Mouse (Mus musculus): ENCODE measurements around the gene Ripor3. TPM values are rescaled to one million over a fixed set of nuclear protein-coding genes. Genes with fewer than 3 reads are reported as not detected.

Ripor3 gene
- polyA plus RNA-seq, 1 experiment from 2014 or later = 0.12 TPM

GRCm38 (mm10) chr2:167987640-167988039, 22.8 kb downstream of the Ripor3 start:
- no peaks in the 10 kb centered on the region for H3K9me3 ChIP-seq (ENCODE audit: control insufficient read depth, low read length)
- H3K27ac ChIP-seq (ENCODE audit: low read depth, low read length) = no peak overlapping the region
- no peak overlapping the region for H3K9ac ChIP-seq (ENCODE audit: low read length)
- no peak overlapping the region for H3K4me2 ChIP-seq (ENCODE audit: low read depth)
- H3K27me3 ChIP-seq (ENCODE audit: control insufficient read depth, insufficient read depth, low read length) = no peaks in the 10 kb centered on the region
- H3K36me3 ChIP-seq (ENCODE audit: control insufficient read depth, insufficient read depth, low read length) = no peaks in the 10 kb centered on the region
- no peak for ATAC-seq (ENCODE audit: insufficient read depth, low FRiP score, low TSS enrichment)
- no peak for DNase-seq (ENCODE audit: low spot score)
- 70% methylated on average over 12 of the region's 12 CpGs for WGBS
- no peaks in the 10 kb centered on the region for H3K4me1 ChIP-seq (ENCODE audit: control insufficient read depth, insufficient read depth, low read length)
- no peak overlapping the region for H3K4me3 ChIP-seq (ENCODE audit: low read depth, low read length)

GRCm38 (mm10) chr2:167986762-167987161, 23.7 kb downstream of the Ripor3 start:
- no peaks in the 10 kb centered on the region for H3K27me3 ChIP-seq (ENCODE audit: control insufficient read depth, insufficient read depth, low read length)
- H3K4me1 ChIP-seq (ENCODE audit: control insufficient read depth, insufficient read depth, low read length) = no peaks in the 10 kb centered on the region
- H3K27ac ChIP-seq (ENCODE audit: low read depth, low read length) = no peak overlapping the region
- H3K9ac ChIP-seq (ENCODE audit: low read length) = no peak overlapping the region
- H3K36me3 ChIP-seq (ENCODE audit: control insufficient read depth, insufficient read depth, low read length) = no peaks in the 10 kb centered on the region
- DNase-seq (ENCODE audit: low spot score) (peak; percentile 35), ATAC-seq (ENCODE audit: insufficient read depth, low FRiP score, low TSS enrichment) (no peak)
- WGBS = 34% methylated on average over 6 of the region's 7 CpGs
- H3K4me2 ChIP-seq (ENCODE audit: low read depth) = no peak overlapping the region
- no peaks in the 10 kb centered on the region for H3K9me3 ChIP-seq (ENCODE audit: control insufficient read depth, low read length)
- H3K4me3 ChIP-seq (ENCODE audit: low read depth, low read length) = no peak overlapping the region

- no peak overlapping the region for H3K27ac ChIP-seq (ENCODE audit: low read depth, low read length)
- no peaks in the 10 kb centered on the region for H3K27me3 ChIP-seq (ENCODE audit: control insufficient read depth, insufficient read depth, low read length)
- DNase-seq (ENCODE audit: low spot score) = no peak
- H3K36me3 ChIP-seq (ENCODE audit: control insufficient read depth, insufficient read depth, low read length) = no peaks in the 10 kb centered on the region
- 49% methylated on average over 3 of the region's 3 CpGs for WGBS
- no peak for ATAC-seq (ENCODE audit: insufficient read depth, low FRiP score, low TSS enrichment)
- no peaks in the 10 kb centered on the region for H3K9me3 ChIP-seq (ENCODE audit: control insufficient read depth, low read length)
- H3K4me2 ChIP-seq (ENCODE audit: low read depth) = no peak overlapping the region
- no peak overlapping the region for H3K4me3 ChIP-seq (ENCODE audit: low read depth, low read length)
- no peak overlapping the region for H3K9ac ChIP-seq (ENCODE audit: low read length)
- H3K4me1 ChIP-seq (ENCODE audit: control insufficient read depth, insufficient read depth, low read length) = no peaks in the 10 kb centered on the region
Measured at GRCm38 (mm10) chr2:167984946-167985345, 25.5 kb downstream of the Ripor3 start.

GRCm38 (mm10) chr2:167984371-167984770, 26.0 kb downstream of the Ripor3 start:
- no peak overlapping the region for H3K4me2 ChIP-seq (ENCODE audit: low read depth)
- no peaks in the 10 kb centered on the region for H3K27me3 ChIP-seq (ENCODE audit: control insufficient read depth, insufficient read depth, low read length)
- H3K4me3 ChIP-seq (ENCODE audit: low read depth, low read length) = no peak overlapping the region
- 85% methylated on average over 5 of the region's 5 CpGs for WGBS
- no peaks in the 10 kb centered on the region for H3K36me3 ChIP-seq (ENCODE audit: control insufficient read depth, insufficient read depth, low read length)
- H3K9ac ChIP-seq (ENCODE audit: low read length) = no peak overlapping the region
- no peak for DNase-seq (ENCODE audit: low spot score)
- ATAC-seq (ENCODE audit: insufficient read depth, low FRiP score, low TSS enrichment) = no peak
- no peaks in the 10 kb centered on the region for H3K9me3 ChIP-seq (ENCODE audit: control insufficient read depth, low read length)
- no peak overlapping the region for H3K27ac ChIP-seq (ENCODE audit: low read depth, low read length)
- H3K4me1 ChIP-seq (ENCODE audit: control insufficient read depth, insufficient read depth, low read length) = no peaks in the 10 kb centered on the region

- Histone ChIP-seq H3K4me1 (ENCODE audit: control insufficient read depth, insufficient read depth, low read length) (no peaks in the 10 kb centered on the region), H3K9me3 (ENCODE audit: control insufficient read depth, low read length) (no peaks in the 10 kb centered on the region), H3K27me3 (ENCODE audit: control insufficient read depth, insufficient read depth, low read length) (no peaks in the 10 kb centered on the region), H3K36me3 (ENCODE audit: control insufficient read depth, insufficient read depth, low read length) (no peaks in the 10 kb centered on the region; the same call in 1 of the 2 replicates), H3K4me2 (ENCODE audit: low read depth) (no peak overlapping the region), H3K9ac (ENCODE audit: low read length) (no peak overlapping the region), H3K4me3 (ENCODE audit: low read depth, low read length) (no peak overlapping the region), H3K27ac (ENCODE audit: low read depth, low read length) (no peak overlapping the region)
- 60% methylated on average over 9 of the region's 9 CpGs for WGBS
- DNase-seq (ENCODE audit: low spot score) (no peak), ATAC-seq (ENCODE audit: insufficient read depth, low FRiP score, low TSS enrichment) (no peak)
Measured at GRCm38 (mm10) chr2:167982646-167983045, 27.8 kb downstream of the Ripor3 start.

- Histone ChIP-seq H3K36me3 (ENCODE audit: control insufficient read depth, insufficient read depth, low read length) (peaks cover 6% of the 10 kb centered on the region), H3K4me3 (ENCODE audit: low read depth, low read length) (no peak overlapping the region), H3K27ac (ENCODE audit: low read depth, low read length) (no peak overlapping the region), H3K4me1 (ENCODE audit: control insufficient read depth, insufficient read depth, low read length) (no peaks in the 10 kb centered on the region), H3K9me3 (ENCODE audit: control insufficient read depth, low read length) (no peaks in the 10 kb centered on the region), H3K9ac (ENCODE audit: low read length) (no peak overlapping the region), H3K27me3 (ENCODE audit: control insufficient read depth, insufficient read depth, low read length) (no peaks in the 10 kb centered on the region), H3K4me2 (ENCODE audit: low read depth) (no peak overlapping the region)
- ATAC-seq (ENCODE audit: insufficient read depth, low FRiP score, low TSS enrichment) (no peak), DNase-seq (ENCODE audit: low spot score) (no peak)
- WGBS = 92% methylated on average over 10 of the region's 10 CpGs
Measured at GRCm38 (mm10) chr2:167980391-167980790, 30.0 kb downstream of the Ripor3 start.

GRCm38 (mm10) chr2:167978271-167978670, 32.1 kb downstream of the Ripor3 start:
- no peak overlapping the region for H3K4me2 ChIP-seq (ENCODE audit: low read depth)
- H3K9me3 ChIP-seq (ENCODE audit: control insufficient read depth, low read length) = no peaks in the 10 kb centered on the region
- H3K36me3 ChIP-seq (ENCODE audit: control insufficient read depth, insufficient read depth, low read length) = peaks cover 12% of the 10 kb centered on the region
- no peak overlapping the region for H3K27ac ChIP-seq (ENCODE audit: low read depth, low read length)
- H3K4me3 ChIP-seq (ENCODE audit: low read depth, low read length) = no peak overlapping the region
- H3K9ac ChIP-seq (ENCODE audit: low read length) = no peak overlapping the region
- ATAC-seq (ENCODE audit: insufficient read depth, low FRiP score, low TSS enrichment) (no peak), DNase-seq (ENCODE audit: low spot score) (no peak)
- H3K27me3 ChIP-seq (ENCODE audit: control insufficient read depth, insufficient read depth, low read length) = no peaks in the 10 kb centered on the region
- no peaks in the 10 kb centered on the region for H3K4me1 ChIP-seq (ENCODE audit: control insufficient read depth, insufficient read depth, low read length)
- WGBS = 96% methylated on average over 10 of the region's 10 CpGs

GRCm38 (mm10) chr2:167975746-167976145, 34.7 kb downstream of the Ripor3 start:
- H3K4me3 ChIP-seq (ENCODE audit: low read depth, low read length) = no peak overlapping the region
- DNase-seq (ENCODE audit: low spot score) = no peak
- no peak overlapping the region for H3K4me2 ChIP-seq (ENCODE audit: low read depth)
- H3K9ac ChIP-seq (ENCODE audit: low read length) = no peak overlapping the region
- peaks cover 18% of the 10 kb centered on the region for H3K36me3 ChIP-seq (ENCODE audit: control insufficient read depth, insufficient read depth, low read length)
- 85% methylated on average over 12 of the region's 12 CpGs for WGBS
- no peaks in the 10 kb centered on the region for H3K27me3 ChIP-seq (ENCODE audit: control insufficient read depth, insufficient read depth, low read length)
- no peak for ATAC-seq (ENCODE audit: insufficient read depth, low FRiP score, low TSS enrichment)
- H3K9me3 ChIP-seq (ENCODE audit: control insufficient read depth, low read length) = no peaks in the 10 kb centered on the region
- H3K4me1 ChIP-seq (ENCODE audit: control insufficient read depth, insufficient read depth, low read length) = no peaks in the 10 kb centered on the region
- no peak overlapping the region for H3K27ac ChIP-seq (ENCODE audit: low read depth, low read length)

- no peak overlapping the region for H3K27ac ChIP-seq (ENCODE audit: low read depth, low read length)
- no peak overlapping the region for H3K4me3 ChIP-seq (ENCODE audit: low read depth, low read length)
- H3K9ac ChIP-seq (ENCODE audit: low read length) = no peak overlapping the region
- ATAC-seq (ENCODE audit: insufficient read depth, low FRiP score, low TSS enrichment) (no peak), DNase-seq (ENCODE audit: low spot score) (no peak)
- no peaks in the 10 kb centered on the region for H3K27me3 ChIP-seq (ENCODE audit: control insufficient read depth, insufficient read depth, low read length)
- WGBS = 74% methylated on average over 1 of the region's 1 CpGs
- H3K36me3 ChIP-seq (ENCODE audit: control insufficient read depth, insufficient read depth, low read length) = peaks cover 21% of the 10 kb centered on the region
- H3K9me3 ChIP-seq (ENCODE audit: control insufficient read depth, low read length) = no peaks in the 10 kb centered on the region
- no peaks in the 10 kb centered on the region for H3K4me1 ChIP-seq (ENCODE audit: control insufficient read depth, insufficient read depth, low read length)
- H3K4me2 ChIP-seq (ENCODE audit: low read depth) = no peak overlapping the region
Measured at GRCm38 (mm10) chr2:167972809-167973208, 37.6 kb downstream of the Ripor3 start.
